Mouse (Mus musculus) heart, embryonic 13.5 days (tissue): Measurements from ENCODE around the gene Bag5. TPM values are rescaled to one million over a fixed set of nuclear protein-coding genes. Genes with fewer than 3 reads are reported as not detected.
"Not testable (repeated sequence)": the region's sequence is repeated elsewhere in the genome, so short reads cannot be mapped to it uniquely, and the experiment has no call there.

Source experiments
- ATAC-seq: fragments of 200-750 bp; cut with Nextera tagmentation; 2 replicates; pipeline ENCODE4 v1.8.0; 2017; ENCODE audit warnings: moderate TSS enrichment; ENCODE audit not compliant: insufficient number of reproducible peaks, low FRiP score, low TSS enrichment; ENCODE audit errors: extremely low read depth
- H3K27ac ChIP-seq: fragments of 300-500 bp; sonication (generic); replicated peaks from 2 replicates; pipeline ENCODE4 v1.5.1; 2015; ENCODE audit warnings: moderate library complexity, mild to moderate bottlenecking, inconsistent platforms
- H3K27me3 ChIP-seq: fragments of 300-500 bp; sonication (generic); replicated peaks from 2 replicates; pipeline ENCODE4 v1.6.1; 2015; ENCODE audit warnings: mild to moderate bottlenecking, inconsistent platforms
- H3K36me3 ChIP-seq: fragments of 300-500 bp; sonication (generic); 2 replicates; pipeline ENCODE4 v1.6.1; 2015; ENCODE audit warnings: mild to moderate bottlenecking, inconsistent platforms
- H3K4me1 ChIP-seq: fragments of 300-500 bp; sonication (generic); 2 replicates; pipeline ENCODE4 v1.6.1; 2015; ENCODE audit warnings: inconsistent platforms
- H3K4me2 ChIP-seq: fragments of 300-500 bp; sonication (generic); 2 replicates; pipeline ENCODE4 v1.6.1; 2015; ENCODE audit warnings: inconsistent platforms, mild to moderate bottlenecking, moderate library complexity
- H3K4me3 ChIP-seq: fragments of 300-500 bp; sonication (generic); 2 replicates; pipeline ENCODE4 v1.5.1; 2015; ENCODE audit warnings: moderate library complexity, mild to moderate bottlenecking, inconsistent platforms
- H3K9ac ChIP-seq: fragments of 300-500 bp; sonication (generic); 2 replicates; pipeline ENCODE4 v1.6.1; 2015; ENCODE audit warnings: inconsistent platforms, mild to moderate bottlenecking, moderate library complexity
- H3K9me3 ChIP-seq: fragments of 300-500 bp; sonication (generic); 2 replicates; pipeline ENCODE4 v1.6.1; 2016; ENCODE audit warnings: inconsistent platforms
- WGBS: fragments of 180-500 bp; shearing (Covaris S2); methylation state at CpG from one replicate; pipeline ENCODE4 v1.1.7; 2015; ENCODE audit warnings: mixed read lengths; 5-methylcytosine and 5-hydroxymethylcytosine counted together
- polyA plus RNA-seq: library from polyadenylated mRNA; unstranded; fragments of >200 nt; fragmentation: Nextera tagmentation; extraction: Ambion mirVana; gene quantifications from 2 replicates; pipeline ENCODE4 v1.2.1, GENCODE M21; 2015

The Bag5 gene
- polyA plus RNA-seq, 1 experiment from 2014 or later = 35.4 TPM

GRCm38 (mm10) chr12:111663228-111664143 lies 49.6 kb downstream of the Bag5 start:
- no peaks in the 10 kb centered on the region for H3K27me3 ChIP-seq
- H3K4me1 ChIP-seq = peaks cover 39% of the 10 kb centered on the region
- peak overlapping the region; percentile 82 for H3K27ac ChIP-seq
- no peaks in the 10 kb centered on the region for H3K9me3 ChIP-seq
- peak overlapping the region; percentile 24 for H3K4me2 ChIP-seq
- WGBS = 44% methylated on average over 17 of the region's 17 CpGs
- no peak overlapping the region for H3K4me3 ChIP-seq
- H3K9ac ChIP-seq = peak overlapping the region; percentile 56; the same call in 1 of the 2 replicates
- ATAC-seq = no peak
- peaks cover 33% of the 10 kb centered on the region for H3K36me3 ChIP-seq

- not testable (repeated sequence) for H3K4me2 ChIP-seq
Measured at GRCm38 (mm10) chr12:111661554-111661953, 51.5 kb downstream of the Bag5 start.

GRCm38 (mm10) chr12:111660628-111661027 lies 52.4 kb downstream of the Bag5 start:
- Histone ChIP-seq H3K4me1 (peaks cover 28% of the 10 kb centered on the region), H3K4me2 (no peak overlapping the region), H3K27ac (no peak overlapping the region), H3K9me3 (no peaks in the 10 kb centered on the region), H3K4me3 (no peak overlapping the region), H3K36me3 (peaks cover 61% of the 10 kb centered on the region), H3K27me3 (no peaks in the 10 kb centered on the region), H3K9ac (no peak overlapping the region)
- WGBS = 96% methylated on average over 1 of the region's 1 CpGs
- no peak for ATAC-seq

More at GRCm38 (mm10) chr12:111661554-111661953, 51.5 kb downstream of the Bag5 start:
- H3K27ac ChIP-seq, H3K9ac ChIP-seq, H3K27me3 ChIP-seq, H3K9me3 ChIP-seq, H3K4me3 ChIP-seq, ATAC-seq: not testable (repeated sequence)
- 92% methylated on average over 11 of the region's 11 CpGs for WGBS
- Histone ChIP-seq H3K36me3 (peaks cover 53% of the 10 kb centered on the region), H3K4me1 (peaks cover 37% of the 10 kb centered on the region)

Other genes starting within 250 kb of the Bag5 start
- gene Gm266, start 227.4 kb downstream of the Bag5 start, polyA plus RNA-seq = 2.1 and 2.5 TPM in 2 replicates
- 389 and 441 TPM in 2 replicates for gene Eif5, start 175.2 kb downstream of the Bag5 start, polyA plus RNA-seq
- 25.7 and 28.0 TPM in 2 replicates for gene Mark3, start 138.7 kb downstream of the Bag5 start, polyA plus RNA-seq
- 279 and 320 TPM in 2 replicates for gene Ckb, start 40.9 kb downstream of the Bag5 start, polyA plus RNA-seq
- gene Trmt61a, start 35.2 kb downstream of the Bag5 start, polyA plus RNA-seq = 7.8 and 8.3 TPM in 2 replicates
- gene Apopt1, start within 50 bp of the Bag5 start, polyA plus RNA-seq = 41.0 and 45.5 TPM in 2 replicates
- 95.2 and 103 TPM in 2 replicates for gene Klc1, start 45.6 kb upstream of the Bag5 start, polyA plus RNA-seq
- gene Xrcc3, start 100.6 kb upstream of the Bag5 start, polyA plus RNA-seq = 6.0 and 7.0 TPM in 2 replicates
- 74.6 and 85.2 TPM in 2 replicates for gene Zfyve21, start 100.9 kb upstream of the Bag5 start, polyA plus RNA-seq
- gene Ppp1r13b, start 194.9 kb upstream of the Bag5 start, polyA plus RNA-seq = 12.4 and 12.5 TPM in 2 replicates